ENCODE assay signal across 28 mouse cellular contexts in the genomic region with DNA sequence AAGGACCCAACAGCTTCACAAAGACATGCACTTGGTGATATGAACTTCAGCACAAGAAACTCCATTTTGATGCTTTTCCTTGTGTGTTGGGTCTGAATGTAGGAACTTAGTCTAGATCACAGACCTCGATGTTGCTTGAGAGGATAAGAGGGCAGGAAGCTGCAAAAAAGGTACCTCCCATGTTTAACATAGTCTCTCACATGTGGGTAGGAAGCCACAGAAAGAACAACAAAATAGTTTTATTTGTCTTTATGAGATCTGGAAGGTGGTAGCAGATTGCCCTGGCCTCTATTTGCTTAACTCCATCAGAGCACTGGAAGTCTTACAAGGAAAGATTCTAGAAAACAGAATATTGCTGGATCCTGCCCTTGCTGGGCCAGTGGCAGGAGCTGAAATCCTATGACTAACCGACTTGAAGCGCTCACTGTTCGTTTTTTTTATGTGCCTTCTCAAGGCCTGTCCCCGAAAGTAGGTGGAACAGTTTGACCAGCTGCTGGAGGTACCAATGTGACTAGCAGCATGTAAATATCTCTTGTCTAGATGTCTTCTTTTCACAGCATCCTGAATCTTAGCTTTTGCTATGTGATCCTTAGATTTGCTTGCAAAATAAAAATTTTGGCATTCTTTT. TPM values are rescaled to one million over a fixed set of nuclear protein-coding genes. Genes with fewer than 3 reads are reported as not detected.
DNase-seq lines count a peak whose midpoint lies in the region; ATAC-seq lines count a peak whose summit lies in the region.
"Had no signal": no experiment of that assay in that cellular context is flagged by ENCODE, and none has a peak within 500 bp of the region (broad histone marks: within the 10 kb centered on the region; RNA-seq: fewer than 3 reads in every experiment).

No protein-coding gene starts in this region.

- WGBS in intestine, embryonic 15.5 days, result 80% methylated on average over 5 of the region's 5 CpGs

- no peaks in the 10 kb centered on the region for H3K27me3 ChIP-seq in intestine, embryonic 15.5 days (replicated peaks)

- no peaks in the 10 kb centered on the region for H3K4me1 ChIP-seq in intestine, embryonic 15.5 days (replicated peaks)
- H3K4me1 ChIP-seq: limb, embryonic 15.5 days; neural tube, embryonic 13.5 days had no signal

- no peaks in the 10 kb centered on the region for H3K9me3 ChIP-seq in intestine, embryonic 15.5 days
- H3K9me3 ChIP-seq: forebrain, embryonic 10.5 days; heart, embryonic 13.5 days; limb, embryonic 15.5 days; neural tube, embryonic 13.5 days had no signal

- no peak overlapping the region for H3K27ac ChIP-seq in intestine, embryonic 15.5 days
- H3K27ac ChIP-seq: forebrain, embryonic 10.5 days; heart, adult 2 months; heart, embryonic 13.5 days; hindbrain, postnatal 0 days; left cerebral cortex, adult 2 months; limb, embryonic 15.5 days; liver, embryonic 14.5 days; neural tube, embryonic 13.5 days had no signal

- H3K36me3 ChIP-seq in intestine, embryonic 15.5 days, result no peaks in the 10 kb centered on the region
- H3K36me3 ChIP-seq: forebrain, embryonic 10.5 days; heart, embryonic 13.5 days; limb, embryonic 15.5 days; neural tube, embryonic 13.5 days had no signal

- no peak for ATAC-seq in intestine, embryonic 15.5 days
- ATAC-seq: hindbrain, postnatal 0 days had no signal

- H3K4me3 ChIP-seq in intestine, embryonic 15.5 days (replicated peaks), result no peak overlapping the region
- H3K4me3 ChIP-seq: forebrain, embryonic 10.5 days; heart, adult 2 months; heart, embryonic 13.5 days; left cerebral cortex, adult 2 months; limb, embryonic 15.5 days; neural tube, embryonic 13.5 days had no signal

- no peak overlapping the region for H3K4me2 ChIP-seq in intestine, embryonic 15.5 days (replicated peaks)
- H3K4me2 ChIP-seq: heart, embryonic 13.5 days; limb, embryonic 15.5 days; lung, embryonic 14.5 days; neural tube, embryonic 13.5 days had no signal

- peak; percentile 13 to 30 for DNase-seq in adrenal gland, postnatal 36 days
- DNase-seq in adrenal gland, postnatal 10 days, result no peak
- peak; percentile 67 for DNase-seq in CD4-positive helper T cell, adult 2 months (ENCODE audit: low read depth, low spot score)
- DNase-seq in T-cell, adult 2 months (ENCODE audit: low spot score), result peak; percentile 57
- DNase-seq in thymus, postnatal 14 days, result peak; percentile 46
- no peak for DNase-seq in left cerebral cortex, adult 18-20 months (ENCODE audit: low spot score in 2 of 2)
- DNase-seq in urinary bladder, postnatal 4 days (ENCODE audit: low spot score in 2 of 2), result no peak
- DNase-seq: B cell, adult 2 months; cerebellum, adult 18-20 months; cerebellum, postnatal 14 days; gastrocnemius, postnatal 36 days; heart, adult 2 months; heart, postnatal 14 days; kidney, adult 18-20 months; layer of hippocampus, adult 9-11 months; left cerebral cortex, postnatal 4 days; lung, embryonic 14.5 days; midbrain, embryonic 14.5 days; retina, postnatal 1 day; right cerebral cortex, postnatal 25 days had no signal

- no peak overlapping the region for H3K9ac ChIP-seq in intestine, embryonic 15.5 days
- H3K9ac ChIP-seq: heart, embryonic 13.5 days; limb, embryonic 15.5 days; liver, embryonic 14.5 days; lung, embryonic 14.5 days; neural tube, embryonic 13.5 days had no signal

RNA-seq across cellular contexts. Expression of a gene that starts 50.1 kb away (rescaled TPM):
- 10 to 100 TPM; 36.9 to 53.2 TPM for total RNA-seq in adrenal gland, postnatal 36 days (2021)
- total RNA-seq in adrenal gland, postnatal 10 days (2021), result 10 to 100 TPM; 25.5 to 31.6 TPM
- total RNA-seq in left cerebral cortex, adult 18-20 months (2021), result 10 to 100 TPM; 12.6 to 14.6 TPM
- polyA plus RNA-seq in intestine, embryonic 15.5 days (2015; fragmentation: Nextera tagmentation; extraction: Ambion mirVana), result 5.8 and 6.5 TPM in 2 replicates

Comparison
In these comparisons a context has a peak if more than half of its experiments do, and no peak if none do; other contexts are left out.
1. DNase-seq: peak in adrenal gland, postnatal 36 days (2 of 2), CD4-positive helper T cell, adult 2 months (single experiment), T-cell, adult 2 months (single experiment) and thymus, postnatal 14 days (single experiment); none in adrenal gland, postnatal 10 days (single experiment), left cerebral cortex, adult 18-20 months (0 of 2) and urinary bladder, postnatal 4 days (0 of 2).